Mouse (Mus musculus): ENCODE measurements around the gene Fkbp9.
"Not testable (repeated sequence)": the region's sequence is repeated elsewhere in the genome, so short reads cannot be mapped to it uniquely, and the experiment has no call there.

Fkbp9 gene

DNA sequence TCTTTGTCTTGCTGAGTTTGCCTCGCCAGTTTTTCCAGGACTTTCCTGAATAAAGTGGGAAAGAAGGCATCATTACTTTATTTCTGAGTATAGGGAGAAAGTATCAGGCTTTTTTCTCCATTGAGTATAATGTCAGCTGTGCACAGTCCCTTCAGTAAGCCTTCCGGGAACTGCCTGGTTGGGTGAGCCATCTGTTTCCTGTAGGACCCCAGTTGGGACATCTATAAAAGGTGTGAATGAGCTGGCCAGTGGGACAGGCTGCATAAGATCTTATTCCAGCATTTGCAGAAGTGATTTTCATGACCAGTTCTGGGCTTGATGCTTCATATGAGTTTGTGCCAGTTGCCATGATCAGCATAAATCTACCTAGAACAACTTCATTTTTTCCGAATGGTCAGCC is 11.4 kb downstream of the Fkbp9 start:
- DNase-seq, result no peak

DNA sequence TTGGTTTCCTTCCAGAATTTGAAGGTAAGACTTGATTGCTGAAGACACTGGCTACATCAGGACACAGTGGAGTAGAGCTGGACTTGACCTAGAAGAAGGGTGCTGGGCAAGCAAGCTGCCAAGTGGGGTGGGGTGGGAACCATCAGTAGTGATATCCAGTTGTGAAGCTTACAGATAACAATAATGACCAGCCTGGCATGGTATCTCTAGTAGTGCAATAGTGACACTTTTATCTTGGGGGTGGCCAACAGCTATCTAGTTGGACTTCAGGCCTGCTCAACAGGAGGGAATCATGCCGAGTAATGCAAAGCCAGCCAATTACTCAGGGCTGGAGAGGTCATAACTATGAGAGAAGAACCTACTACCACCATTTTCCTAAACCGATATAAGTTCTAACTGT is 12.5 kb downstream of the Fkbp9 start:
- no peak for DNase-seq

DNA sequence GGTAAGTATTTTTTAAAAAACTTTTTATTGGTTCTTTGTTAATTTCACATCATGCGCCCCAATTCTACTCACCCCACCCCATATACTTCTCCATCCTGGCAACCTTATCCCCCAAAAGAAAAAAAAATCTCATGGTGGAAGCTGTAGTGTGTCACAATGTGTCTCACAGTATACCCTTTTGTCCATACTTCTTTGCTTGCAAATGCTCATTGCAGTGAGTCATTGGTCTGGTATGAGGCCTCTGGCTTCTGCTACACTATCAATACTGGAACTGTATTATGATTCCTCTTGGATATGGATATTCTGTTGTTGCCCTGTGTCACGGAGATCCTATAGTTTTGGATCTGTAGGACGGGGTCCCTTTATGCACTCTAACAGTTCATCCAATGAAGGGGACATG is 17.1 kb downstream of the Fkbp9 start:
- no peak for DNase-seq

DNA sequence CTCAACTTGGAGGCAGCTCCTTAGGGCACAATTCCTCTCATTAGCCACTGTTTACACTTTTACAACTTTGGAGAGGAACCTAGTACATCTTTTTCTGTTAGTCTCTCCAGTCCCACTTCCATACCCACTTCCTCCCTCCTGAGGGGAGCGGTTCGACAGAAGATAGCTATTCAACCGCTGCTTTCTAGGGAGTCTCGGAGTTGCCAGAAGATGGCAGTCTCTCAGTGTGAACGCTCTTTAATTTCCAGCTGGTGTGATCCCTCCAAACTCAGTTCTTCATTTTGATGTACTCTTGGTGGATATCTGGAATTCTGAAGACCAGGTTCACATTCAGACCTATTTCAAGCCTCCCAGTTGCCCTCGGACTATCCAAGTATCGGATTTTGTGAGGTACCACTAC is 18.5 kb downstream of the Fkbp9 start:
- DNase-seq, result peak; percentile 3

DNA sequence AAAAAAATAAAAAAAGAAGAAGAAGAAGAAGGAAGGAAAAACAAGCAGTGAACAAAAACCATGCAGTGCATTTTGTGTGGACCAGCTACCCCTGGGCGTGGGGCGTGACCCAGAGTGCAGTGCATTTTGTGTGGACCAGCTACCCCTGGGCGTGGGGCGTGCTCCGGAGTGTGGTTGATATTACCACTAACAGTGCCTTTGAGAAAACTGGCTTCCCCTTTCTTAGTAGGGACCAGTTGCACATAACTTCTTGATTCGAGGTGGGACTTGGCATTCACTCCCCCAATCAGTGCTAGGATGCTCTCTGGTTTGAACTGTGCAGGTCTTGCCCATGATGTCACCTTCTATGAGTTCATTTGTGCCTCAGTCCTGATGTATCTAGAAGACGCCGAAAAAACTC is 22.9 kb downstream of the Fkbp9 start:
- no peak for DNase-seq

DNA sequence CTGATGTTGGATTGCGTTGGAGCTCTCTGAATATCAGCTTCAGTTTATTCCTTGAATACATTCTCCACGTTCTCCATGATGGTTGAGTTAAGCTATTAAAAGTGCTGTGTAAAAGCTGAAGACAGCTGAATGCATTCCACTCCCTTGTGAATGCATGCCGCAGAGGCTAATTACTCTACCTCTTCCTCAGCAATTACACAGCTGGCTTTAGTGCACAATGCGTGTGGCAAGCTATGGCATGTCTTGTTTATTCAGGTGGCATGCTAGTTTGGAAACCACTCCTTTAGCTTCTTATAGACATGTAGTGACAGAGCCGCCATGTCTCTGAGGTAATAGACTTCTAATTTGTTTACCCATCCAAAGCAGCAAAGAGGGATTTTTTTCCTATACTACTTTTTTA is 24.9 kb downstream of the Fkbp9 start:
- DNase-seq, result no peak

DNA sequence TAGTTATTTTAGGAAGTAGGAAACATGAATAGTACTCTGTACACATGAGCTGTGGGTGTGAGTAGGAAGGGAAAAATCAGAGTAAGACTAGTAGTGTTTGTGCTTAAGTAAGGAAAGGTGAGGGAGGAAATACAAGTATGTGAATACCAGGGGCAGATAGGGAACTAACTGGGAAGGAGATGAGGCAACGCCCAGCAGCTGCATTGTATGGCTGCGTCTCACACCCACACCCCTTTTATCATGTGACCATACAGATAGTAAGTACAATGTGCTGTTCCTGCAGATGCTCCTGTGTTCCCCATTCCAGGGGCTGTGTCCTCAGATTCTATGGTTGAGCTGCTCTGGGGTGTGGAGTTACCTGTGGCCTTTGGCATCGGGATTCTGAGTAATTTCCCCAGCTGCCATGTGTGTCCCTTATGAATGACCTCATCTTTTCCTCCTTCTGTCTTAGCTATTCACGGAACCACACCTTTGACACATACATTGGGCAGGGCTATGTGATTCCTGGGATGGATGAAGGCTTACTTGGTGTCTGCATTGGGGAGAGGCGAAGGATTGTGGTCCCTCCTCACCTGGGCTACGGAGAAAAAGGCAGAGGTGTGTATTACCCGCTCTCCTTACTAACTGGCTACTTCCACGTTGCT is 28.5 kb downstream of the Fkbp9 start:
- no peak for DNase-seq

DNA sequence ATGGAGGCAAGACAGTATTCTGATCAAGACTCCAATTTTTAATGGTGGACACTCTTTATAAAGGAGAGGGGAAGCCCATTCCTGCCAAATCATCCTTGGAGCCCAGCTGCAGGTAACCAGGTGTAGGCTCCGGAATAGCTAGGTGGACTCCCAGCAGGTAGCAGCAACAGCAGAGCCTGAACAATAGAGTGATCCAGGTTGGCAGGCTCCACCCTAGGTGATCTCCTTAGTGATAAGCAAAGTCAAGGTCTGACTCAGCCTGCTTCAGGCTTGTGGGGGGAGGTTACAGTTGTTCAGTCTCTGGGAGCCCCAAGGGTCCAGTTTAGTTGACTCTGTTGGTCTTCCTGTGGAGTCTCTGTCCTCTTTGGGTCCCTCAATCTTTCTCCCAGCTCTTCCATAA is 35.0 kb downstream of the Fkbp9 start:
- not testable (repeated sequence) for DNase-seq

DNA sequence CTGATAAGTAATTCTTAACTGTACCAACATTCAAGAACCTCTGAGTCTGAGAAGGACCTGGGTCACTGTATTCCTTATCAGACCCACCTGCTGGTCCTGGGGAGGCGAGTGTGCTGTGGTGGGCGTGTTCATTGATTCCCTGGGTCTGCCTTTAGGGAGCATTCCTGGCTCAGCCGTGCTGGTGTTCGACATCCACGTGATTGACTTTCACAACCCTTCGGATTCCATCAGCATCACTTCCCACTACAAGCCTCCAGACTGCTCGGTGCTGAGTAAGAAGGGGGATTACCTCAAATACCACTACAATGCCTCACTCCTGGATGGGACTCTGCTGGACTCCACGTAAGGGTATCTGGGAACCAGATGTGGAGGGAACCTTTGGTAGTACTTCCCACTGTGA is 36.7 kb downstream of the Fkbp9 start:
- no peak for DNase-seq

DNA sequence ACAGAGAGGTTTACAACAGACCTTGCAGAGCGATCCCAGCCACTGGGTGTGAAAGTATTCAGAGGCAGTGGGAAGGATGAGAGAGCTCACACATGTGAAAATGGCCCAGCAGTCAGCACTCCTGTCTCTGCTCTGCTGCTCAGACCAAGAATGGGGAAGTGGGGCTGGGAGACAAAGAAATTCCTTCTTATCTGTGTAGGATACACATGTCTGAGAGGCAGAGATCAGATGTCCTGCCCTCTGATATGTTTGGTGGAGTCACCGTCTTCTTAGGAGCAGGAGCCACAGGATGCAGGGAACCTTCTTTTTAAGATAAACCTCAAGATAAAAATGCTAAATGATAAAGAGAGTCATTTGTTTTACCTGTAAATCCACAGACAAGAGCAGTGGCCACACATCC is 38.2 kb downstream of the Fkbp9 start:
- DNase-seq, result no peak

DNA sequence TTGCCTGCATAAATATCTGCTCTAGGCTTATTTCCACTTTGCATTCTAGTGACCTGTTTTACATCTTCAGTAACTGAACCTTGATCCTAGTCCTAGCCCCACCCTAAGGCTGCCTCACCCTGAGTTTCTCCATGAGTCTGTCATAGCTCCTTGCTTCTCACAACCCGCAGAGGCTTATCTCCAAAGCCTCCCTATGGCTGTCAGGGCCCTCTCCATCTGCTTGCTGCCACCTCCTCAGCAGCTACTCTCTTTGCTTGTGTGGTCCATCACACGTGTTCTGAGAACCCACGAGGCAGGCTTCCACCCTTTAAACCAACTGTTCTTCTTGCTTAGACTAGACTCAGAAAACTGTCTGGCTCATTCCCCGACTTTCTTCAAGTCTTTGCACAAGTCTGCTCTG is 45.0 kb downstream of the Fkbp9 start:
- no peak for DNase-seq

DNA sequence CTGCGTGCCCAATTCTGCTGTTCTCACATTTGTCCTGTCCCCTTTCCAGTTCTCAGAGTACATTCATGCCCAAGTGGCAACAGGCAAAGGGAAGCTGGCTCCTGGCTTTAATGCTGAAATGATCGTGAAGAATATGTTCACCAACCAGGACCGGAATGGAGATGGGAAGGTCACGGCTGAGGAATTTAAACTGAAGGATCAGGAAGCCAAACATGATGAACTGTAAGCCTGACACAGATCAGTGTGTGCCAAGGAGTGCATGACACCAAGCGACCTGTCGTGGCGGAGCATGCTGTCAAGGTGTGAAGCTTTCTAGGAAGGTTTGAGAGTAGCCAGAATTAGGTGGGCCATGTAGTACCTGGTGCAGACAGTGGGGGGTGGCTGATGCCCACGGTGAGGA is 46.1 kb downstream of the Fkbp9 start:
- DNase-seq, result no peak

DNA sequence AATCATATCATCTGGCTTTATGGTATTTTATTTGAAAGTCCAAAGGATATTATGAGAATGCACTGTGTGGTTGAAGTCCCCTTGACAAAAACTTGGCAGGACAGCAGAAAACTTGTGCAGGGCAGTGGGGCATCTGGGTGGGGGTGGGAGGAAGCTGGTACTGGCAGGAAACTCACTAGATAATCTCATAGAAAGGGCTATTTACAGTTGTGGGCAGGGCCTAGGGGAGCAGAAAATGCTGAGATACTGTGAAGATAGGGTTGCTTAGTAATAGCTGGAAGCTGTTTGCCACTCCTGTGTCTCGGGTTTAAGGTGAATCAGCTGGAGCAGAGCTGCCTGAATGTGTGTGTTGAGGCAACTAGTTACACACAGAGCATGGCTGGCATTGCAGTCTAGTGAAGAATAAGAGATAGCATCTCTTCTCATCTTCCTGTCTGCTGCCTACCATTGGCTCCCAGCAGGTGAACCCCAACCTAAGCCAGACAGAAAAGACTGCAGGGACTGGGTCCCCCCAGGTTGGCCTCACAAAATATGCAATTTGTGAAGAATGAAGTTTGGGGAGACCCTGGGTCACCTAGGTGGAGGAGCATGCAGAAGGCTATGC is 47.6 kb downstream of the Fkbp9 start:
- DNase-seq, result no peak

DNA sequence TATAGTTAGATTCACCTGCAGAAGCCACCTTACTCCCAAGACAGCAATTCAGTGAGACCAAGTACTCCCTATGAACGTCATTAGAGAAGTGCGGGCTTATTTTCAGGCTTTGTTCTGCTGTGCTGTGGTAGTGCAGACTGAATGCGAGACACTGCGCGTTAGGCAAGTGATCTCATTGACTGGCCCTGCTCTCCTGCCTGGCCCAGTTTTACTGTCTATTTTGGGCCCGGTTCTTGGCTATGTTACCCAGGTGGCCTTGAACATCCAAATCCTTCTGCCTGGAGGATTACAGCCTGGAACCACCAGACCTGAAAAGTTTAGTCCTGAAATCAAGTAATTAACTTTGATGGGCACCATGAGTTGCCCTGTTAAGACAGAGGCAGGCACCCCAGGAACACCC is 56.7 kb downstream of the Fkbp9 start:
- DNase-seq, result no peak

DNA sequence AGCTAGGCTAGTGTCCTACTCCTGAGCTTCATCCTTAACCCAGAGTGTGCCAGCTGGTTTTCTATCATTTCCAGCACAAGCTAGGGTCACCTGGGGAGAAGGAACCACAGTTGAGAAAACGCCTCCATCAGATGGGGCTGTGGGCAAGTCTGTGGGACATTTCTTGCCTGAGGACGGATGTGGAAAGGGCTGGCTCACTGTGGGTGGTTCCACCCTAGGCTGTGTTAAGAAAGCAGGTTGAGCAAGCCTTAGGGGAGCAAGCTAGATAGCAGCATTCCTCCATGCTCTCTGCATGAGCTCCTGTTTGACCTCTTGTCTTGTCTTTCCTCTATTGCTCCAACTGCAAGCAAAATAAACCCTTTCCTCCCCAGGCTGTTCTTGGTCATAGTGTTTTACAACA is 58.9 kb downstream of the Fkbp9 start:
- no peak for DNase-seq

DNA sequence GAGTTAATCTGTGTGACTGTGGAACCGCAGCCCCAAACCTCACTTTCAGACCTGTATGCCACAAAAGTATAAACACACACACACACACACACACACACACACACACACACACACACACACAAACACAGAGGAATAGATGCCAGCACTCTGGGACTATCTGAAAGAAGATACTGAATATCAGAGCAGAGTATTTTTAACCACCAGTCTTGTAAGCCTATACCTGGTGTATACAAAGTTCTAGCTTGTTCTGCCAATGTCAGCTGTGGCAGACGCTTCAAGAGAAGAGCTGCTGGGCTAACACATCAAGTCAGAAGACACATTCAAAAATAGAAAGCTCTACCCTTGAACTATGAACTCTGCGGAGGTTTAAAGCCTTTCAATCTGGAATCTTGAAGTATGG is 67.7 kb downstream of the Fkbp9 start:
- no peak for DNase-seq

DNA sequence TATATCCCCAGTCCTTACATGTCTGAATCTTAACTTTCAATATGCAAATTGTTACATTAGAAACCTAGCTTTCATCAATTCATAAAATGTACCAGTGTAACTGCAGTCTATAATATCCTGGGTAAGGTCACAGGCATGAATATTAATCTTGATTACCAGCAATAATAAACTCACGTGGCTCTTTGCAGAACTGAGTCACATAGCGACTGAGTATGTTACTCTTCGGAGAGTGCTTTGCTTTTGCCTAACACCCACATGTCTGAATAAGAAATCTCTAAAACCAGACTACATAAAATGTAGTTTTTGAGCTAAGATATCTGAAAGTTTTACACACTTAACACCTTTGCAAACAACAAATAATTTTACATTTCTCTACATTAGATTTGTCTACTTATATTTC is 69.5 kb downstream of the Fkbp9 start:
- no peak for DNase-seq

DNA sequence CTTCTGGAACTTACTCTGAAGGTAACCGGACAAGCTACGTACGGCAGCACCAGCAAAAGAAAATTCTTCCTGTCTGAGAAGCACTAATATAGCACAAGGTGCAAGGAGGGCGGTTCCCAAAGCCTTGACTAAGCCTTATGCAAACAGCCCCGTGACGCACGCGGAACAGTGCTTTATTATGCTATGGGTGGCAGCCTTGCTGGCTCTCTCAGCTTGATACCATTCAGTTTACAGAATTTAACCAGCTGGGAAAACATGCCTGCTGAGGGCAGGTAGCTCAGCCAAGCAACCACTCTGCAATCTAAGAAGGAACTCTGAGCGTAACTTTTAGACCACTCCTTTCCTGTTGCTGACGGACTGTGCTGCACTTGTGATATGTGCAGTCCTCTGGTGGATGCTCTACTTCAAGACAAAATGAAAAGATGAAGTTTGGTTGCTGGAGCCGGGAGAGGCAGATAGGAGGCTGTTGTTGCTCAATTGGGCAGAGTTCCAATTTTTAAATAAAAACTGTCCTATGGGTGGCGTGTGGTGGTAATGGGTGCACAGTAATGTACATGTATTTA is 70.0 kb downstream of the Fkbp9 start:
- DNase-seq, result peak; percentile 62

DNA sequence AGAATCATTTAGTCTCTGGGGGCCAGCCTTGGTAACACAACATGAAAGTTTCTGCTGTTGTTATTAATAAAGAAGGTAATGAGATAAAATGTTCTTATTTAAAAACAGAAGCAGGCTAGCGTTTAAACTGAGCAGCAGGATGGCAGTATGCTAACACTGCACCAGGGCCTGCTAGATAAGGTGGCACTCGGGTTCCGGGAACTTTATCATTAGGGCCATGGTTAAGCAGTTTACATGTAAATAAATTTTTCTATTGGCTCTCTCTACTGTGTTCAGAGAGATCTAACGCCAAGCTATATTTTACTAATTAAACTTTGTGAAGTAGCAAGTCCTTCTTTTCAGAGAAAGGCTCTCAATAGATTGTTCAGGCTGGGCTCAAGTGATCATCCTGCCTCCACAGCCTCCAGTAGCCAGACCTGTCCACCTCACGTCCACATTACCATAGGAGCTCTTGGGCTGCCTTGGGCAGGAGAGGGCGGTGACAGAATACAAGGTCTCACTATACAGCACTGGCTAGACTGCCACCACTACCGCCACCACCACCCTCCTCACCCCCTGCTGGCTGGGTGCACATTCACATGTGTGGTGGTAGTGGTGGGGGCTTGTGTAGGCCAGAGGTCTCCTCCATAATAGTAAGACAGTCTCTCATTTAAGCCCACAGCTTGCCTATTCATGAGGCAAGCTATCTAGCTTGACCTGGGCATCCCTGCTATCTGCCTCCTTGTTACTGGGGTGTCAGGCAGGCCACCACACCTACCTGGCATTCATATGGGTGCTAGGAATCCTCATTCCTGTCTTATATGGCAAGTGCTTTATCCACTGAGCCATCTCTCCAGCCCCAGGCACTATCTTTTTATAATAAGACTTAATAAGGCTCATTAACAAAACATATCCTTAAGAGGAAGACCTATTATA is 71.0 kb downstream of the Fkbp9 start:
- no peak for DNase-seq

DNA sequence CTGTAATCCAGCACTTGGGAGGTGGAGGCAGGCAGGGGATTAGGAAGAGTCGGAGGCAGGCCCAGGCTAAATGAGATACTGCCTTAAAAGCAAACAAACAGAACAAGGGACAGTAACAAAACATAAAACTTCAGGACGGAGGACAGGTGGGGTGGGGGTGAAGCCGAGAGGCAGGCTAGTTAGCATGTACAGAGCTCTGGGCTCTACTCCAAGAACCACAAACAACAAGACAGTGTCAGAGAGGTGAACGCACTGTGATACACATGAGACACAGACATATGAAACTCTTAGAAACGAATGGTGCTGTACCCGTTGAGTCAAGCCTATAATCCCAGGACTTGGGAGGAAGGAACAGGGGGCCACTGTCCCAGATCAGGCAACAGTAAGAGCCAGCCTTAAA is 72.0 kb downstream of the Fkbp9 start:
- DNase-seq, result no peak

DNA sequence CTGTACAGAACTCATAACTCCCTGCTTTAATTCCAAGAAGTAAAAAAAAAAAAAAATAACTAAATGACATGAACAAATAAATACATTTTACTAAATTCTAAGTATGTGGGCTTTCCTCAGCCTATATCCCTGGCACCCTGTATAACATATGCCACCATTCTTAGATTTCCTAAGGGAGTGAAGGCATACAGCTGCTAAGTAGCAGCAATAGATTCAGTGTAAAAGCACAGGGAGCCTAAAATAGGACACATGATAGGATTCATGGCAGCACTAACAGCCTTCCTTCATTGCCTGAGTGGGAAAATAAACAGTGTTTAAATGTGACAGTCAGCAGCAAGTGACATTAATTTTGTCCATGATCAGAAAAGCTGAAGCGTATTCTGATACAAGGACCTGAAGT is 72.5 kb downstream of the Fkbp9 start:
- DNase-seq, result no peak

DNA sequence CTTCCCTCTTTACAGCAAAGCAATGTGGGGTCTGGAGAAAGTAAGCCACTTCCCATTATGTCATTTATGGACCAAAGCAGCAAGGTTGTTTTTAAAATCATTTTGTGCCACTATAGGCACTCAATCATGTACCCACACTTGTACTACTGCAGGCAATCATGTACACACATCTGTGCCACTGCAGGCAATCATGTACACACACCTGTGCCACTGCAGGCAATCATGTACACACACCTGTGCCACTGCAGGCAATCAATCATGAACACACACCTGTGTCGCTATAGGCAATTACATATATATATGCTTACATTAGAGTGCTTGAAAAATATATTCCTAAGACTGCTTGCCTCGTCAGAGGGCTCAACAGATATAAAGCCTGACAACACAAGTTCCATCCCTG is 73.1 kb downstream of the Fkbp9 start:
- DNase-seq, result no peak

DNA sequence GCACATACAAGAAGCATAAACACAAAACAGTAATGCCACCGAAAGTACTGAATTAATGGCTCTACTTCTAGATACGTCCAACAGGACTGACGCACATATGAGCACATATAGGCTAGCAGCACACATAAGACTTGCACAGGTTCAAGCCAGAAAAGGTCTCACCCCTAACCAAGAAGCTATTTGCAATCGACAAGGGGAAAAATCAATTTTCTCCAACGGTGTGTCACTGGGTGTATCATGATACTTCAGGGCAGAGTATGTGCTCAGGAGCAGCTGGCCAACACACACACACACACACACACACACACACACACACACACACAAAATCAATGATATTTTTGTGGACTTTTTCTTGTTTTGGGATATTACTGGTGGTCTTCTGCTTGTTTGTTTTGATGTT is 73.6 kb downstream of the Fkbp9 start:
- DNase-seq, result no peak
